ENCODE assay signal across 24 mouse cellular contexts in genomic region chr5:108707758-108708157, GRCm38 (mm10). TPM values are rescaled to one million over a fixed set of nuclear protein-coding genes. Genes with fewer than 3 reads are reported as not detected.
DNase-seq lines count a peak whose midpoint lies in the region; ATAC-seq and TF ChIP-seq lines count a peak whose summit lies in the region.
"Had no signal": no experiment of that assay in that cellular context is flagged by ENCODE, and none has a peak within 500 bp of the region (broad histone marks: within the 10 kb centered on the region; RNA-seq: fewer than 3 reads in every experiment).

No protein-coding gene starts in this region.

- no peaks in the 10 kb centered on the region for H3K27me3 ChIP-seq in heart, embryonic 11.5 days (ENCODE audit: control insufficient read depth, insufficient read depth, low read length)
- H3K27me3 ChIP-seq in liver, embryonic 12.5 days (replicated peaks): no peaks in the 10 kb centered on the region
- H3K27me3 ChIP-seq in liver, postnatal 0 days (ENCODE audit: insufficient read depth, low read length): no peaks in the 10 kb centered on the region
- H3K27me3 ChIP-seq in midbrain, embryonic 13.5 days: no peaks in the 10 kb centered on the region
- H3K27me3 ChIP-seq: forebrain, embryonic 13.5 days; heart, embryonic 15.5 days; hindbrain, embryonic 13.5 days; limb, embryonic 12.5 days had no signal

- H3K36me3 ChIP-seq in heart, embryonic 11.5 days (ENCODE audit: control insufficient read depth, insufficient read depth, low read length): peaks cover 19% of the 10 kb centered on the region
- H3K36me3 ChIP-seq in liver, embryonic 12.5 days: peaks cover 49% of the 10 kb centered on the region
- H3K36me3 ChIP-seq in liver, postnatal 0 days (replicated peaks; ENCODE audit: insufficient read depth, low read length): no peaks in the 10 kb centered on the region; the same call in 1 of the 2 replicates
- peaks cover 25% of the 10 kb centered on the region for H3K36me3 ChIP-seq in midbrain, embryonic 13.5 days

- peak; percentile 89 for TF ChIP-seq EP300 in liver, postnatal 0 days (IDR thresholded peaks at IDR 0.05; ENCODE audit: low read depth)

- no peaks in the 10 kb centered on the region for H3K9me3 ChIP-seq in heart, embryonic 11.5 days (replicated peaks; ENCODE audit: control insufficient read depth, low read length)
- H3K9me3 ChIP-seq in liver, embryonic 12.5 days (replicated peaks): no peaks in the 10 kb centered on the region
- H3K9me3 ChIP-seq in liver, postnatal 0 days (ENCODE audit: low read length): no peaks in the 10 kb centered on the region
- no peaks in the 10 kb centered on the region for H3K9me3 ChIP-seq in midbrain, embryonic 13.5 days
- H3K9me3 ChIP-seq: forebrain, embryonic 13.5 days; heart, embryonic 15.5 days; hindbrain, embryonic 13.5 days; limb, embryonic 12.5 days had no signal

- peak overlapping the region; percentile 75 for H3K27ac ChIP-seq in heart, embryonic 11.5 days (ENCODE audit: low read depth, low read length)
- H3K27ac ChIP-seq in liver, embryonic 12.5 days: peak overlapping the region; percentile 82
- H3K27ac ChIP-seq in liver, postnatal 0 days (ENCODE audit: low read depth): 0 out of 2 replicates have a peak overlapping the region, but pooled peaks have one; percentile 2
- H3K27ac ChIP-seq in midbrain, embryonic 13.5 days: no peak overlapping the region
- H3K27ac ChIP-seq: forebrain, embryonic 13.5 days; heart, embryonic 15.5 days; hindbrain, embryonic 13.5 days; layer of hippocampus, adult 2 months; left cerebral cortex, adult 2 months; limb, embryonic 12.5 days; macrophage had no signal

- DNase-seq in heart, postnatal 36 days: no peak
- no peak for DNase-seq in liver, postnatal 0 days
- no peak for DNase-seq in urinary bladder, postnatal 14 days (ENCODE audit: low spot score)
- no peak for DNase-seq in testis, postnatal 10 days (ENCODE audit: low spot score)
- DNase-seq: adrenal gland, postnatal 36 days; cerebellum, postnatal 10 days; gastrocnemius, postnatal 10 days; heart, postnatal 4 days; lung, adult 2 months; lung, postnatal 10 days; thymus, postnatal 14 days had no signal

- 57% methylated on average over 2 of the region's 2 CpGs for WGBS in heart, embryonic 11.5 days (ENCODE audit: insufficient replicate concordance)
- 23% methylated on average over 2 of the region's 2 CpGs for WGBS in liver, embryonic 12.5 days (ENCODE audit: insufficient replicate concordance)
- 44% methylated on average over 2 of the region's 2 CpGs for WGBS in liver, postnatal 0 days (ENCODE audit: insufficient replicate concordance)
- 84% methylated on average over 2 of the region's 2 CpGs for WGBS in midbrain, embryonic 13.5 days

- no peak for TF ChIP-seq CTCF in liver, postnatal 0 days (IDR thresholded peaks at IDR 0.05; ENCODE audit: low read depth)

- peak; percentile 29; the same call in 1 of the 2 replicates for ATAC-seq in heart, embryonic 11.5 days (replicated peaks; ENCODE audit: insufficient number of reproducible peaks, low FRiP score, low TSS enrichment)
- peak; percentile 84 for ATAC-seq in erythroblast, adult 5-6 weeks (replicated peaks; ENCODE audit: low FRiP score, poor library complexity, severe bottlenecking)
- peak; percentile 81 for ATAC-seq in liver, embryonic 12.5 days
- ATAC-seq in liver, postnatal 0 days: peak; percentile 82
- no peak for ATAC-seq in midbrain, embryonic 13.5 days
- ATAC-seq: forebrain, embryonic 13.5 days had no signal

- no peak overlapping the region for H3K4me3 ChIP-seq in heart, embryonic 11.5 days (ENCODE audit: low read depth, low read length)
- no peak overlapping the region for H3K4me3 ChIP-seq in liver, embryonic 12.5 days
- no peak overlapping the region for H3K4me3 ChIP-seq in liver, postnatal 0 days (ENCODE audit: low read depth, low read length)
- H3K4me3 ChIP-seq in midbrain, embryonic 13.5 days (replicated peaks): no peak overlapping the region
- H3K4me3 ChIP-seq: forebrain, embryonic 13.5 days; heart, embryonic 15.5 days; hindbrain, embryonic 13.5 days; layer of hippocampus, adult 2 months; left cerebral cortex, adult 2 months; limb, embryonic 12.5 days had no signal

- H3K4me2 ChIP-seq in heart, embryonic 11.5 days: no peak overlapping the region; the same call in 1 of the 2 replicates
- peak overlapping the region; percentile 41 for H3K4me2 ChIP-seq in liver, embryonic 12.5 days
- H3K4me2 ChIP-seq in liver, postnatal 0 days (ENCODE audit: low read depth, low read length): no peak overlapping the region
- H3K4me2 ChIP-seq in midbrain, embryonic 13.5 days (replicated peaks): no peak overlapping the region
- H3K4me2 ChIP-seq: forebrain, embryonic 13.5 days; heart, embryonic 15.5 days; hindbrain, embryonic 13.5 days; limb, embryonic 12.5 days; midbrain, embryonic 11.5 days had no signal

- intact Hi-C loops in heart, postnatal 36 days (cut with DNase I): no loop called here

- H3K9ac ChIP-seq in heart, embryonic 11.5 days (ENCODE audit: low read depth, low read length): no peak overlapping the region
- peak overlapping the region; percentile 49 for H3K9ac ChIP-seq in liver, embryonic 12.5 days
- no peak overlapping the region for H3K9ac ChIP-seq in liver, postnatal 0 days (replicated peaks)
- no peak overlapping the region for H3K9ac ChIP-seq in midbrain, embryonic 13.5 days (replicated peaks)
- H3K9ac ChIP-seq: forebrain, embryonic 13.5 days; heart, embryonic 15.5 days; hindbrain, embryonic 13.5 days; limb, embryonic 12.5 days had no signal

- peaks cover 15% of the 10 kb centered on the region; the same call in 1 of the 2 replicates for H3K4me1 ChIP-seq in heart, embryonic 11.5 days (ENCODE audit: control insufficient read depth, insufficient read depth, low read length)
- peaks cover 54% of the 10 kb centered on the region for H3K4me1 ChIP-seq in liver, embryonic 12.5 days
- H3K4me1 ChIP-seq in liver, postnatal 0 days (ENCODE audit: insufficient read depth): peaks cover 19% of the 10 kb centered on the region
- H3K4me1 ChIP-seq in midbrain, embryonic 13.5 days (replicated peaks): no peaks in the 10 kb centered on the region
- H3K4me1 ChIP-seq: forebrain, embryonic 13.5 days; hindbrain, embryonic 13.5 days had no signal

RNA-seq across cellular contexts. Expression of gene Fgfrl1, which starts 15.6 kb away (rescaled TPM):
- polyA plus RNA-seq in heart, embryonic 11.5 days (2014; fragmentation: Nextera tagmentation; extraction: Ambion mirVana): 28.0 and 31.7 TPM in 2 replicates
- total RNA-seq in heart, postnatal 36 days (2021): 10 to 100 TPM; 21.5 to 23.6 TPM
- total RNA-seq in erythroblast, adult 5-6 weeks (2015; ENCODE audit: low replicate concordance): 14.0 and 15.2 TPM in 2 replicates
- 18.5 and 21.0 TPM in 2 replicates for total RNA-seq in erythroblast, adult 5-6 weeks (2017; ENCODE audit: low replicate concordance)
- 18.0 and 18.6 TPM in 2 replicates for polyA plus RNA-seq in liver, embryonic 12.5 days (2016; fragmentation: Nextera tagmentation; extraction: Ambion mirVana)
- polyA plus RNA-seq in liver, postnatal 0 days (2015; fragmentation: Nextera tagmentation; extraction: Ambion mirVana): 5.6 and 5.7 TPM in 2 replicates
- polyA plus RNA-seq in midbrain, embryonic 13.5 days (2015; fragmentation: Nextera tagmentation; extraction: Ambion mirVana): 4.0 and 5.3 TPM in 2 replicates

RNA-seq across cellular contexts. Expression of gene Slc26a1, which starts 32.4 kb away (rescaled TPM):
- 0.70 and 1.2 TPM in 2 replicates for polyA plus RNA-seq in heart, embryonic 11.5 days (2014; fragmentation: Nextera tagmentation; extraction: Ambion mirVana)
- not detected for total RNA-seq in heart, postnatal 36 days (2021)
- 0.38 and 3.3 TPM in 2 replicates for total RNA-seq in erythroblast, adult 5-6 weeks (2015; ENCODE audit: low replicate concordance)
- 0.68 and 1.4 TPM in 2 replicates for total RNA-seq in erythroblast, adult 5-6 weeks (2017; ENCODE audit: low replicate concordance)
- 12.7 and 12.9 TPM in 2 replicates for polyA plus RNA-seq in liver, embryonic 12.5 days (2016; fragmentation: Nextera tagmentation; extraction: Ambion mirVana)
- 25.8 and 33.4 TPM in 2 replicates for polyA plus RNA-seq in liver, postnatal 0 days (2015; fragmentation: Nextera tagmentation; extraction: Ambion mirVana)
- polyA plus RNA-seq in midbrain, embryonic 13.5 days (2015; fragmentation: Nextera tagmentation; extraction: Ambion mirVana): 1.7 and 2.6 TPM in 2 replicates
- total RNA-seq: monocyte, adult 5-6 weeks had no signal
- polyA plus RNA-seq: macrophage had no signal

RNA-seq across cellular contexts. Expression of gene Dgkq, which starts 38.3 kb away (rescaled TPM):
- polyA plus RNA-seq in heart, embryonic 11.5 days (2014; fragmentation: Nextera tagmentation; extraction: Ambion mirVana): 5.6 and 6.3 TPM in 2 replicates
- 1 to 10 TPM; 8.9 TPM for total RNA-seq in heart, postnatal 36 days (2021)
- total RNA-seq in erythroblast, adult 5-6 weeks (2015; ENCODE audit: low replicate concordance): 0.96 and 4.8 TPM in 2 replicates
- 0.70 and 1.3 TPM in 2 replicates for total RNA-seq in erythroblast, adult 5-6 weeks (2017; ENCODE audit: low replicate concordance)
- polyA plus RNA-seq in liver, embryonic 12.5 days (2016; fragmentation: Nextera tagmentation; extraction: Ambion mirVana): 6.2 and 7.1 TPM in 2 replicates
- 2.5 TPM in 2 replicates for polyA plus RNA-seq in liver, postnatal 0 days (2015; fragmentation: Nextera tagmentation; extraction: Ambion mirVana)
- 23.7 and 26.6 TPM in 2 replicates for polyA plus RNA-seq in midbrain, embryonic 13.5 days (2015; fragmentation: Nextera tagmentation; extraction: Ambion mirVana)

RNA-seq across cellular contexts. Expression of gene Idua, which starts 47.6 kb away (rescaled TPM):
- 14.4 and 15.2 TPM in 2 replicates for polyA plus RNA-seq in heart, embryonic 11.5 days (2014; fragmentation: Nextera tagmentation; extraction: Ambion mirVana)
- 10 to 100 TPM; 21.6 to 21.8 TPM for total RNA-seq in heart, postnatal 36 days (2021)
- total RNA-seq in erythroblast, adult 5-6 weeks (2015; ENCODE audit: low replicate concordance): 2.9 and 8.8 TPM in 2 replicates
- total RNA-seq in erythroblast, adult 5-6 weeks (2017; ENCODE audit: low replicate concordance): 1.1 and 2.7 TPM in 2 replicates
- polyA plus RNA-seq in liver, embryonic 12.5 days (2016; fragmentation: Nextera tagmentation; extraction: Ambion mirVana): 5.9 TPM in 2 replicates
- polyA plus RNA-seq in liver, postnatal 0 days (2015; fragmentation: Nextera tagmentation; extraction: Ambion mirVana): 3.9 and 4.2 TPM in 2 replicates
- 10.6 and 10.7 TPM in 2 replicates for polyA plus RNA-seq in midbrain, embryonic 13.5 days (2015; fragmentation: Nextera tagmentation; extraction: Ambion mirVana)
